Mouse (Mus musculus) stomach, embryonic 16.5 days (tissue): ENCODE measurements around the gene Gatad2a. TPM values are rescaled to one million over a fixed set of nuclear protein-coding genes. Genes with fewer than 3 reads are reported as not detected.

Experiments
- ATAC-seq: fragments of 200-750 bp; cut with Nextera tagmentation; 2 replicates; pipeline ENCODE4 v1.8.0; 2017; ENCODE audit warnings: moderate number of reproducible peaks, moderate TSS enrichment; ENCODE audit not compliant: insufficient read depth, low FRiP score
- H3K27ac ChIP-seq: fragments of 300-500 bp; sonication (generic); 2 replicates; pipeline ENCODE4 v1.5.1; 2014; ENCODE audit warnings: low read length
- H3K27me3 ChIP-seq: fragments of 300-500 bp; sonication (generic); 2 replicates; pipeline ENCODE4 v1.6.1; 2014; ENCODE audit warnings: low read length, control low read depth, mixed read lengths; ENCODE audit not compliant: control insufficient read depth, insufficient read depth
- H3K36me3 ChIP-seq: fragments of 300-500 bp; sonication (generic); 2 replicates; pipeline ENCODE4 v1.6.1; 2014; ENCODE audit warnings: low read length; ENCODE audit not compliant: control insufficient read depth, insufficient read depth
- H3K4me1 ChIP-seq: fragments of 300-500 bp; sonication (generic); 2 replicates; pipeline ENCODE4 v1.6.1; 2014; ENCODE audit warnings: low read length, control low read depth, mixed read lengths; ENCODE audit not compliant: control insufficient read depth, insufficient read depth
- H3K4me2 ChIP-seq: fragments of 300-500 bp; sonication (generic); 2 replicates; pipeline ENCODE4 v1.6.1; 2014; ENCODE audit warnings: low read depth, low read length, mixed read lengths
- H3K4me3 ChIP-seq: fragments of 300-500 bp; sonication (generic); replicated peaks from 2 replicates; pipeline ENCODE4 v1.5.1; 2014; ENCODE audit warnings: mild to moderate bottlenecking, low read length
- H3K9ac ChIP-seq: fragments of 300-500 bp; sonication (generic); 2 replicates; pipeline ENCODE4 v1.6.1; 2014; ENCODE audit warnings: low read length
- H3K9me3 ChIP-seq: fragments of 300-500 bp; sonication (generic); replicated peaks from 2 replicates; pipeline ENCODE4 v1.6.1; 2016; ENCODE audit warnings: low read length, control low read depth; ENCODE audit not compliant: control insufficient read depth
- WGBS: fragments of 180-500 bp; shearing (Covaris S2); extraction: QIAGEN DNeasy Blood & Tissue Kit; methylation state at CpG from one replicate; pipeline ENCODE4 v1.1.7; 2014; 5-methylcytosine and 5-hydroxymethylcytosine counted together
- polyA plus RNA-seq: library from polyadenylated mRNA; unstranded; fragments of >200 nt; fragmentation: Nextera tagmentation; extraction: Ambion mirVana; gene quantifications from 2 replicates; pipeline ENCODE4 v1.2.1, GENCODE M21; 2015

Gatad2a gene
- polyA plus RNA-seq, 1 experiment from 2014 or later: 29.7 TPM

GRCm38 (mm10) chr8:69890813-69891241 is 105.4 kb downstream of the Gatad2a start:
- 43% methylated on average over 19 of the region's 19 CpGs for WGBS
- H3K27ac ChIP-seq: no peak overlapping the region
- H3K9ac ChIP-seq: no peak overlapping the region
- no peak overlapping the region for H3K4me2 ChIP-seq
- no peak overlapping the region for H3K4me3 ChIP-seq
- ATAC-seq: no peak
- H3K9me3 ChIP-seq: no peaks in the 10 kb centered on the region
- H3K36me3 ChIP-seq: no peaks in the 10 kb centered on the region
- peaks cover 50% of the 10 kb centered on the region for H3K27me3 ChIP-seq
- peaks cover 21% of the 10 kb centered on the region for H3K4me1 ChIP-seq

DNA sequence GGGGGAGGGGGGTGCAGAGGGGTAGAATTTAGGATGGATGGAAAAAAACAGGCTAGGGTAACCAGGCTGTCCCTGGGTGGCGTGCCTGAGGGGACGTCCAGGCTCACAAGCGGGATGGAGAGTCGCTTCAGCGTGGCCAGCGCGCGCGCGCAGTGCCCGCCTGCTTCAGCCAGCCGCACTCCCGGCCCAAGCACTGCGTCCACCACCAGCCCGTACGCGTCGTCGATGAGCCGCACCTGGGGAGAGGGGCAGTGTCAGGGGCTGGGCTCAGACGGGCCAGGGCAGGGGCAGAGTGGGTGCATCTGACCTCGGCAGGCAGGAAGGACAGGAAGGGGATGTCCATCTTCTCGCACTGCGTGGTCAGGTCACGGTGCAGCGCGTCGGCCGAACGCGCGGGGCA is 107.3 kb downstream of the Gatad2a start:
- 0 out of 2 replicates have a peak, but pooled peaks have one; percentile 22 for ATAC-seq
- H3K9me3 ChIP-seq: no peaks in the 10 kb centered on the region
- peak overlapping the region; percentile 45 for H3K4me2 ChIP-seq
- H3K27ac ChIP-seq: no peak overlapping the region
- no peak overlapping the region for H3K9ac ChIP-seq
- WGBS: 5% methylated on average over 32 of the region's 32 CpGs
- no peaks in the 10 kb centered on the region for H3K36me3 ChIP-seq
- peak overlapping the region; percentile 22 for H3K4me3 ChIP-seq
- peaks cover 21% of the 10 kb centered on the region for H3K4me1 ChIP-seq
- peaks cover 69% of the 10 kb centered on the region for H3K27me3 ChIP-seq

DNA sequence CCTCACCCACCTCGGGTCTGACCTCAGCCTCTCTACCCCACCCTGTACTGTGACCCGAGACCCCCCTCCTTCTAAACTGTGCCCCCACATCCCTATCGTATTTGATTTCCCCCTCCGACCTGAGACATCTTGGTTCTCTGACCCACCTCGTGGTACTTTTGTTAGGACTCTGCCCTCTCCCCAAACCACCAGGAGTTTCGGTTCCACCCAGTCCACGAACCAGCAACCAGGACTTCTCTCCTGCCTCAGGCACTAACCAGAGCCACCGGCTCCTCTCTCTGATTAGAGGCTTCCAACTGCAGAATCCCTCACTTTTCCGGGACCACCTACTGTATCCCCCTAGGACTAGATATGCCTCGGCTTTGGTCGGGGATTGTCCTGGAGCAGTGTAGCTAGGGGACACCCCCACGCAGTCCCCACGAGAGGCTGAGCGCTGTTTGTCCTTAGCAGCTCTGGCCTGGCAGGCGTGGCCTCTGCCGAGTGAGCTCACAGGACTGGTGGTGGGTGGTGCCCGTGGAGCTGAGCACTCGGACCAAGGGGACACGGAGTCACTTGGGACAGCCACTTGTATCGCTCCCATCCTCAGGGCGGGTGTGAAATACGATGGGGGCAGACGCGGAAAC is 107.8 kb downstream of the Gatad2a start:
- 7% methylated on average over 24 of the region's 24 CpGs for WGBS
- Histone ChIP-seq H3K4me3 (peak overlapping the region; percentile 22), H3K9me3 (no peaks in the 10 kb centered on the region), H3K36me3 (no peaks in the 10 kb centered on the region), H3K9ac (no peak overlapping the region), H3K4me1 (peaks cover 21% of the 10 kb centered on the region), H3K27ac (no peak overlapping the region), H3K27me3 (peaks cover 75% of the 10 kb centered on the region), H3K4me2 (peak overlapping the region; percentile 45)
- no peak for ATAC-seq

- no peaks in the 10 kb centered on the region for H3K9me3 ChIP-seq
- peaks cover 83% of the 10 kb centered on the region for H3K27me3 ChIP-seq
- H3K4me1 ChIP-seq: peaks cover 21% of the 10 kb centered on the region
- H3K27ac ChIP-seq: no peak within 1 kb of the TSS
- H3K4me3 ChIP-seq: peak within 1 kb of the TSS; percentile 22
- no peak for ATAC-seq
- under 1% methylated on average over 60 of the region's 60 CpGs for WGBS
- H3K4me2 ChIP-seq: peak within 1 kb of the TSS; percentile 45
- H3K9ac ChIP-seq: 0 out of 2 replicates have a peak within 1 kb of the TSS, but pooled peaks have one; percentile 21
- no peaks in the 10 kb centered on the region for H3K36me3 ChIP-seq
These were observed 108.6 kb downstream of the Gatad2a start, which contains the start of gene Cilp2 for GRCm38 (mm10) chr8:69887289-69888243. TSS of gene Cilp2 (minus strand) at chr8:69887687.

DNA sequence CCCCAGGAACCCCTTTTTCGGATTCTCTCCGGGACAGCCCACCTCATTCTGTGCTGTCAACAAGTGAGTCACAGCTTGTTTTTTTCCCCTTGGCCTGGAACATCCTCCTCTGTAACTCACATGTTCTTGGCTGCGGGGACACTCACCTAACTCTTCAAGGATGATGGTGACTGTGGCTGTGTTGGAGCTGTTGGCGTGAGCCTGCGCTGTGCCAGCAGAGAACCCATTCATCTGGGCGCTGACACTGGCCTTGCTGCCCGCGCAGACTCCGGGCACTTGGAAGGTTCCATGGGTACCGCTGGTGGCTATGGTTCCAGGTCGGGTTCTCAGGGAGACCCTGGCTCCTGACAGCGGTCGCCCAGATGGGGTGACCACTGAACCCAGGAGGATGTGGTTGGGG is 112.0 kb downstream of the Gatad2a start:
- no peak for ATAC-seq
- Histone ChIP-seq H3K9ac (no peak overlapping the region), H3K4me1 (peaks cover 25% of the 10 kb centered on the region), H3K36me3 (no peaks in the 10 kb centered on the region), H3K27ac (no peak overlapping the region), H3K9me3 (no peaks in the 10 kb centered on the region), H3K4me3 (no peak overlapping the region), H3K27me3 (peaks cover 100% of the 10 kb centered on the region), H3K4me2 (no peak overlapping the region)
- WGBS: 52% methylated on average over 13 of the region's 13 CpGs

DNA sequence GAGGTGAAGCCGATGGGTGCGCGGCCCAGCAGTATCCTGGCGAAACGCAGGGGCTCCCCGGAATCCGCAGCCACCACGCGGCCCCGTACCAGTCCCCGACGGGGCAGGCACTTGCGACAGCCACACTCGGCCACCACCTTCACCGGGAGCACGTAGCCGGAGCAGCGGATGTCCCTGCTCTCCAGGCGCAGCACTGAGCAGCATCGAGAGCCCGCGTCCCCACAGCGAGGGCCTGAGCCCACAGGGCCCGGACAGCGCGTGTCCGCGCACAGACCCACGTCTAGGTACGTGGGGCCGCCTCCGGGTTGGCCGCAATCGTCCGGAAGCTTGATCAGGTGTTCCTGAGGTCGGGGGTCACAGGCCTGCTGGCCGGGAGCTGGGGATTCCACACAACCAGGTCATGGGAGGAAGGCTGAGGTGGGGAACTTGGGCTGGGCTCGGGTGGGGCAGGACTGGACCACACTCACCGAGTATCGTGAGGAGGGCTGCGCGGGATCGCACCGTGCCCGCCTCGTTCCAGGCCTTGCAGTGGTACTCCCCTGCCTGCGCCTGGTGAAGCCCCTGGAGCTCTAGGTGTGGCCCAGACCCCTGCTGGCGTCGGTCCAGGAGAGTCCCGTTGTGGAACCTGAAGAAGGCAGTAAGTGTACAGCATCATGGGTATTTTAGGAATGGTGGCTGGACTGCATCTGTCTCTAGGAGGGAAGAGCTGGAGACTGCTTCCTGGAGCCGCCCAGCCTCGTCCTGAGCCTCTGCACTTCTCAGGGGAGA is 113.2 kb downstream of the Gatad2a start:
- ATAC-seq: no peak
- Histone ChIP-seq H3K27ac (no peak overlapping the region), H3K9ac (no peak overlapping the region), H3K4me2 (peak overlapping the region; percentile 66; the same call in 1 of the 2 replicates), H3K27me3 (peaks cover 90% of the 10 kb centered on the region), H3K4me3 (peak overlapping the region; percentile 48), H3K36me3 (no peaks in the 10 kb centered on the region), H3K4me1 (peaks cover 14% of the 10 kb centered on the region), H3K9me3 (no peaks in the 10 kb centered on the region)
- 18% methylated on average over 52 of the region's 52 CpGs for whole genome bisulfite sequencing

GRCm38 (mm10) chr8:69882021-69882756 is 114.0 kb downstream of the Gatad2a start:
- no peaks in the 10 kb centered on the region for H3K9me3 ChIP-seq
- ATAC-seq: peak; percentile 68
- WGBS: 6% methylated on average over 102 of the region's 103 CpGs
- peak overlapping the region; percentile 48 for H3K4me3 ChIP-seq
- no peaks in the 10 kb centered on the region for H3K36me3 ChIP-seq
- no peak overlapping the region for H3K27ac ChIP-seq
- peaks cover 8% of the 10 kb centered on the region for H3K4me1 ChIP-seq
- peak overlapping the region; percentile 55 for H3K9ac ChIP-seq
- H3K27me3 ChIP-seq: peaks cover 82% of the 10 kb centered on the region
- peak overlapping the region; percentile 66 for H3K4me2 ChIP-seq

DNA sequence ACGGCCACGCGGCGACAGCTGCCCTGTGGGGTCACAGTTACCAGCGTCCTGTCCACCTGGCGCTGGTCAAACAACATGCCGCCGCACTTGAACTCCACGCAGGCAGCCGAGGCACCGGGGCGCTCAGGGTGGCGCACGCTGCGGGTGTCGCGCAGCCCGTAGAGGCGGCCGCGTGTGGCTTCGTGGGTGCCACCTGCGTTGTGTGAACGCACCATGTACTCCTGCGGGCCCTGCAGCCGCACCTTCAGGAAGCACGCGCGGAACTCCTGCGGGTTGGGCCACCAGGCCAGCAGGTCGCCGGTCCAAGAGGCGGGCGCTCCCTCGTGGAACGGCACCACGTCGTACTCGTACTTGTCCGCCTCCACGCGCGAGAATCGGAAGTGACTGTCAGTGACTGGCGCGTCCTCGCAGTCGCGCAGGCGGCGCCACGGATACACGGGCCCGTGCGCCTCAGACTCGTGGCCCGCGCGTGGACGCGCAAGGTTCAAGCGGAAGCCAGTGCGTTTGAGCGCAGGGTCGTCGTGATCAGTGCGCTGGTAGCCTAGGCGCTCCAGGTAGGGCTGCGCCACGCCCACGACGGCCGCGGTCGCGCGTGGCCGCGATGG is 114.8 kb downstream of the Gatad2a start:
- H3K9me3 ChIP-seq: no peaks in the 10 kb centered on the region
- WGBS: 18% methylated on average over 79 of the region's 79 CpGs
- no peak for ATAC-seq
- peaks cover 74% of the 10 kb centered on the region for H3K27me3 ChIP-seq
- peak overlapping the region; percentile 48 for H3K4me3 ChIP-seq
- peaks cover 5% of the 10 kb centered on the region; the same call in 1 of the 2 replicates for H3K4me1 ChIP-seq
- no peak overlapping the region for H3K27ac ChIP-seq
- H3K4me2 ChIP-seq: peak overlapping the region; percentile 66
- H3K36me3 ChIP-seq: no peaks in the 10 kb centered on the region
- H3K9ac ChIP-seq: peak overlapping the region; percentile 54
